Mouse (Mus musculus) macrophage (primary cell): ENCODE measurements at regions not wholly inside any gene's neighbourhood (a gene's known extent, or its start where the extent isn't known, plus 50 kb on each side); places are given as distances from the start of the nearest gene placed in this dataset.
A peak's percentile ranks its signal among the peaks of the same experiment; 100 is the strongest.

Experiments
- H3K27ac ChIP-seq: fragments of 350-480 bp; formaldehyde crosslinking; 2 replicates; pipeline ENCODE4 v1.9.0; 2021
- H3K36me3 ChIP-seq: fragments of 350-480 bp; formaldehyde crosslinking; 2 replicates; pipeline ENCODE4 v1.9.0; 2021; ENCODE audit errors: inconsistent target
- H3K4me3 ChIP-seq: fragments of 350-480 bp; formaldehyde crosslinking; 2 replicates; pipeline ENCODE4 v1.9.0; 2021; ENCODE audit errors: inconsistent target
- H3K79me2 ChIP-seq: fragments of 350-480 bp; formaldehyde crosslinking; 2 replicates; pipeline ENCODE4 v1.9.0; 2021; ENCODE audit errors: inconsistent target
- WGBS: methylation state at CpG from one replicate; pipeline ENCODE4 v1.1.7; 2026; ENCODE audit warnings: inconsistent platforms; ENCODE audit not compliant: missing documents; 5-methylcytosine and 5-hydroxymethylcytosine counted together

- Histone ChIP-seq H3K4me3 (no peak overlapping the region), H3K79me2 (no peaks in the 10 kb centered on the region), H3K27ac (no peak overlapping the region), H3K36me3 (no peaks in the 10 kb centered on the region)
- 55% methylated on average over 3 of the region's 3 CpGs for WGBS
Measured at GRCm38 (mm10) chr7:135888598-135888997, 172.4 kb upstream of the Mki67 start.

GRCm38 (mm10) chr7:135889016-135889726 lies 173.0 kb upstream of the Mki67 start:
- Histone ChIP-seq H3K79me2 (no peaks in the 10 kb centered on the region), H3K27ac (no peak overlapping the region), H3K4me3 (no peak overlapping the region), H3K36me3 (no peaks in the 10 kb centered on the region)
- WGBS, result 26% methylated on average over 17 of the region's 17 CpGs

- 96% methylated on average over 2 of the region's 2 CpGs for WGBS
- Histone ChIP-seq H3K79me2 (no peaks in the 10 kb centered on the region), H3K4me3 (no peak overlapping the region), H3K36me3 (no peaks in the 10 kb centered on the region), H3K27ac (no peak overlapping the region)
Measured at GRCm38 (mm10) chr7:135898876-135899275, 182.7 kb upstream of the Mki67 start.

GRCm38 (mm10) chr7:135899765-135900164 lies 183.6 kb upstream of the Mki67 start:
- H3K27ac ChIP-seq, result no peak overlapping the region
- no peaks in the 10 kb centered on the region for H3K36me3 ChIP-seq
- no peak overlapping the region for H3K4me3 ChIP-seq
- 98% methylated on average over 5 of the region's 5 CpGs for WGBS
- no peaks in the 10 kb centered on the region for H3K79me2 ChIP-seq

- Histone ChIP-seq H3K4me3 (no peak overlapping the region), H3K79me2 (no peaks in the 10 kb centered on the region), H3K27ac (no peak overlapping the region), H3K36me3 (no peaks in the 10 kb centered on the region)
- 77% methylated on average over 10 of the region's 10 CpGs for WGBS
Measured at GRCm38 (mm10) chr7:135900861-135901321, 184.7 kb upstream of the Mki67 start.

- Histone ChIP-seq H3K36me3 (no peaks in the 10 kb centered on the region), H3K4me3 (no peak overlapping the region), H3K79me2 (no peaks in the 10 kb centered on the region), H3K27ac (no peak overlapping the region)
- WGBS, result 82% methylated on average over 13 of the region's 13 CpGs
Measured at GRCm38 (mm10) chr7:135902106-135903055, 186.2 kb upstream of the Mki67 start.

GRCm38 (mm10) chr7:135911376-135911775 lies 195.2 kb upstream of the Mki67 start:
- Histone ChIP-seq H3K79me2 (no peaks in the 10 kb centered on the region), H3K36me3 (no peaks in the 10 kb centered on the region), H3K4me3 (no peak overlapping the region), H3K27ac (peak overlapping the region; percentile 16)

GRCm38 (mm10) chr7:135913923-135914634 lies 197.9 kb upstream of the Mki67 start:
- H3K4me3 ChIP-seq, result peak overlapping the region; percentile 15
- WGBS, result 11% methylated on average over 3 of the region's 3 CpGs
- no peaks in the 10 kb centered on the region for H3K36me3 ChIP-seq
- peak overlapping the region; percentile 99 for H3K27ac ChIP-seq
- no peaks in the 10 kb centered on the region for H3K79me2 ChIP-seq

GRCm38 (mm10) chr7:135923876-135924275 lies 207.7 kb upstream of the Mki67 start:
- WGBS, result 94% methylated on average over 7 of the region's 7 CpGs
- H3K4me3 ChIP-seq, result no peak overlapping the region
- H3K79me2 ChIP-seq, result no peaks in the 10 kb centered on the region
- no peak overlapping the region for H3K27ac ChIP-seq
- no peaks in the 10 kb centered on the region for H3K36me3 ChIP-seq

- Histone ChIP-seq H3K4me3 (no peak overlapping the region), H3K36me3 (no peaks in the 10 kb centered on the region), H3K27ac (no peak overlapping the region), H3K79me2 (no peaks in the 10 kb centered on the region)
- 96% methylated on average over 4 of the region's 4 CpGs for WGBS
Measured at GRCm38 (mm10) chr7:135924641-135925040, 208.5 kb upstream of the Mki67 start.

GRCm38 (mm10) chr7:135930091-135930490 lies 213.9 kb upstream of the Mki67 start:
- no peaks in the 10 kb centered on the region for H3K36me3 ChIP-seq
- no peaks in the 10 kb centered on the region for H3K79me2 ChIP-seq
- H3K4me3 ChIP-seq, result no peak overlapping the region
- no peak overlapping the region for H3K27ac ChIP-seq
- WGBS, result 100% methylated on average over 1 of the region's 1 CpGs

GRCm38 (mm10) chr7:135932595-135933175 lies 216.5 kb upstream of the Mki67 start:
- H3K79me2 ChIP-seq, result no peaks in the 10 kb centered on the region
- 89% methylated on average over 5 of the region's 5 CpGs for WGBS
- H3K27ac ChIP-seq, result no peak overlapping the region
- H3K4me3 ChIP-seq, result no peak overlapping the region
- H3K36me3 ChIP-seq, result no peaks in the 10 kb centered on the region

- 80% methylated on average over 1 of the region's 1 CpGs for WGBS
Measured at GRCm38 (mm10) chr7:135935180-135935579, 219.0 kb upstream of the Mki67 start.

GRCm38 (mm10) chr7:135937465-135937864 lies 221.3 kb upstream of the Mki67 start:
- Histone ChIP-seq H3K36me3 (no peaks in the 10 kb centered on the region), H3K4me3 (no peak overlapping the region), H3K79me2 (no peaks in the 10 kb centered on the region), H3K27ac (no peak overlapping the region)
- WGBS, result 97% methylated on average over 3 of the region's 3 CpGs

More at GRCm38 (mm10) chr7:135935180-135935579, 219.0 kb upstream of the Mki67 start:
- Histone ChIP-seq H3K27ac (no peak overlapping the region), H3K36me3 (no peaks in the 10 kb centered on the region), H3K79me2 (no peaks in the 10 kb centered on the region), H3K4me3 (no peak overlapping the region)
